Mouse (Mus musculus): ENCODE measurements around the gene Cit.

DNA sequence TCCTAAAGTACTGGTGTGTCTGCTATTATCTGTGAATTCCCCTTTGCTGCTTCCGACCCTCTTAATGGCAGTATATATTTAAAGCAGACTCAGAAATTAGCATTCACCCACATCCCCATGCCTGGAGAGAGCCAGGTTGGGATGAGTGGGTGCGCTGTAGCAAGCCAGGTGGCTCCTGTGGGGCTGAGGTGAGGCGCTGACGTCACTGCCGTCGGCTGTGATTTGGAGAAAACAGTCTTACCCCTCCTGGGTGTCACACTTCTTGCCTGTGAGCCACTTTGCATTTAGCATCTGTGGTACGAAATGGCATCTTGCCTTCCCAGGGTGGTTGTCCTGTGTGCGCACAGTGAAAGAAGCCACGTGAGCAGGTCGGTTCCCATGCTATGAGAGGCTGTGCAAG, 26.1 kb downstream of the Cit start:
- no peak for TF ChIP-seq CTCF (IDR thresholded peaks at IDR 0.05; ENCODE audit: low read depth, low read length)
- TF ChIP-seq TAL1 (conservative IDR thresholded peaks at IDR 0.05; ENCODE audit: low read depth, low read length): no peak
- no peak for TF ChIP-seq GATA1 (IDR thresholded peaks at IDR 0.05; ENCODE audit: borderline replicate concordance, low read length)

Data from G1E (cell line).